Mouse (Mus musculus) liver, adult 2 months (tissue): ENCODE measurements around the gene Klhl22.

ENCODE experiments used
- CTCF ChIP-seq: fragments of 200-500 bp; IDR thresholded peaks from 2 replicates; pipeline ENCODE4 v1.5.1; 2011; ENCODE audit warnings: low read depth, low read length, control low read depth
- POLR2A ChIP-seq: fragments of 200-500 bp; IDR thresholded peaks from 2 replicates; pipeline ENCODE4 v1.6.1; 2011; ENCODE audit warnings: low read length, control low read depth; ENCODE audit not compliant: insufficient read depth; ENCODE audit errors: extremely low read depth

GRCm38 (mm10) chr16:17778223-17778622 is 18.8 kb downstream of the Klhl22 start:
- TF ChIP-seq CTCF (no peak), POLR2A (no peak)
